Mouse (Mus musculus): ENCODE data around the gene Unc13b. TPM values are rescaled to one million over a fixed set of nuclear protein-coding genes. Genes with fewer than 3 reads are reported as not detected.

Gene Unc13b
- total RNA-seq, 4 experiments from 2014 or later, result 17.2 to 33.9 (median 22.9) TPM

Other genes with a start within 250 kb of the Unc13b start
- gene Fam205a1, start 205.1 kb upstream of the Unc13b start, total RNA-seq (2022), result not detected
- gene Gm12394, start 202.2 kb upstream of the Unc13b start, total RNA-seq (2022), result under 1 TPM; 0.14 to 0.52 (median 0.22) TPM
- gene Fam205c, start 184.7 kb upstream of the Unc13b start, total RNA-seq (2022), result not detected
- 1 to 10 TPM; 3.1 to 4.5 (median 3.8) TPM for gene Phf24, start 142.3 kb upstream of the Unc13b start, total RNA-seq (2022)
- 10 to 100 TPM; 12.9 to 20.5 (median 18.2) TPM for gene Dnajb5, start 109.1 kb upstream of the Unc13b start, total RNA-seq (2022)
- not detected for gene 1700022I11Rik, start 89.3 kb upstream of the Unc13b start, total RNA-seq (2022)
- 100 to 1,000 TPM; 290 to 420 (median 339) TPM for gene Vcp, start 58.4 kb upstream of the Unc13b start, total RNA-seq (2022)
- gene Fancg, start 48.4 kb upstream of the Unc13b start, total RNA-seq (2022), result 10 to 100 TPM in 2 of 4 experiments, 1 to 10 TPM in 2; 8.0 to 17.8 (median 12.5) TPM
- 10 to 100 TPM; 14.8 to 30.8 (median 22.5) TPM for gene Pigo, start 33.1 kb upstream of the Unc13b start, total RNA-seq (2022)
- 100 to 1,000 TPM; 204 to 262 (median 242) TPM for gene Stoml2, start 27.2 kb upstream of the Unc13b start, total RNA-seq (2022)
- gene Fam214b, start 12.7 kb upstream of the Unc13b start, total RNA-seq (2022), result 10 to 100 TPM; 49.5 to 64.9 (median 61.1) TPM
- 1 to 10 TPM in 2 of 4 experiments, under 1 TPM in 2; 0.61 to 1.3 (median 0.99) TPM for gene Atp8b5, start 208.2 kb downstream of the Unc13b start, total RNA-seq (2022)

Data from adrenal gland, adult 8-10 months (tissue).